Mouse (Mus musculus): ENCODE results near the gene Mfrp. TPM values are rescaled to one million over a fixed set of nuclear protein-coding genes. Genes with fewer than 3 reads are reported as not detected.

The Mfrp gene
- polyA plus RNA-seq (2012; rRNA removed) = 1.8 and 3.8 TPM in 2 replicates

- no peak for TF ChIP-seq CTCF (IDR thresholded peaks at IDR 0.05; ENCODE audit: borderline replicate concordance, extremely low read depth, insufficient read depth, insufficient read length)
- TF ChIP-seq POLR2A (IDR thresholded peaks at IDR 0.05; ENCODE audit: borderline replicate concordance, extremely low read depth, insufficient read depth, insufficient read length, poor library complexity, severe bottlenecking) = no peak
Observed at GRCm38 (mm10) chr9:44101490-44101889, at the start of gene Mfrp. Gene Mfrp, plus strand, starts transcription at chr9:44101729.

DNA sequence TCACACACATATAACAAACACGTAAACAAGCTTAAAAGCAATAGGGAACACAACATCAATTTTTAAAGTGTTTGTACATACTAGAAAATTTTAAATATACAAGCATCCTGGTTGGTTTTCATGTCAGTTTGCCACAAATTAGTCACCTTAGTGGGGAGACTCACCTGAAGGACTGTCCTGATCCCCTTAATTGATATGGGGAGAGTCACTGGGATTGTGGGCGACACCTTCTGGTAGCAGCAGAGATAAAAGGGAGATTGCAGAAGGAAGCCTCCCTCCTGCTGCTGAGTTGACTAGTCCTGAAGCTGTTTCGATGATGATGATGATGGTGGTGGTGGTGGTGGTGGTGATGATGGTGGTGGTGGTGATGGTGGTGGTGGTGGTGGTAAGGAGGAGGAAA lies 48.7 kb upstream of the Mfrp start:
- DNase-seq (ENCODE audit: low read depth) = no peak
- no peak for TF ChIP-seq CTCF (IDR thresholded peaks at IDR 0.05; ENCODE audit: borderline replicate concordance, extremely low read depth, insufficient read depth, insufficient read length)

More at GRCm38 (mm10) chr9:44101490-44101889, at the start of gene Mfrp:
- DNase-seq (ENCODE audit: low read depth) = no peak

DNA sequence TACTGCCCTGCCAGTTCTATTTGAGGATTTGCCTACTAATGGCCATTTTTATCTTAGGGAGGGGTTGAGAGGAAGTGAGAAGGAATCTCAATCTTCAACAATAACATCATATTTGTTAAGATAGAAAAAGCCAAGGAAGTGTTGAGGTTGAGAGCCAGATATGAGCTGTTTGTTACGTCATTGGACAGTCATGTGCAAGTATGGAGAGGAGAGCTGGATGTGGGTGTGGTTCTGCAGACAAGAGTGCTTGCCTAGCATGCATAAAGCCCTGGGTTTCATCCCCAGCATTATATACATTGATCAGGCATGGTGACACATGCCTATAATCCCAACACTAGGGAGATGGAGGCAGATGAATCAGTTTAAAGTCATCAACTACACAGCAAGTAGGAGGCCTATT lies 47.6 kb upstream of the Mfrp start:
- TF ChIP-seq POLR2A (IDR thresholded peaks at IDR 0.05; ENCODE audit: borderline replicate concordance, extremely low read depth, insufficient read depth, insufficient read length, poor library complexity, severe bottlenecking) = no peak
- no peak for TF ChIP-seq CTCF (IDR thresholded peaks at IDR 0.05; ENCODE audit: borderline replicate concordance, extremely low read depth, insufficient read depth, insufficient read length)
- no peak for DNase-seq (ENCODE audit: low read depth)

- TF ChIP-seq POLR2A (IDR thresholded peaks at IDR 0.05; ENCODE audit: borderline replicate concordance, extremely low read depth, insufficient read depth, insufficient read length, poor library complexity, severe bottlenecking) (no peak), CTCF (IDR thresholded peaks at IDR 0.05; ENCODE audit: borderline replicate concordance, extremely low read depth, insufficient read depth, insufficient read length) (no peak)
- DNase-seq (ENCODE audit: low read depth) = no peak
Observed at GRCm38 (mm10) chr9:44058606-44059005, 42.9 kb upstream of the Mfrp start.

GRCm38 (mm10) chr9:44065177-44065576 lies 36.4 kb upstream of the Mfrp start:
- no peak for TF ChIP-seq POLR2A (IDR thresholded peaks at IDR 0.05; ENCODE audit: borderline replicate concordance, extremely low read depth, insufficient read depth, insufficient read length, poor library complexity, severe bottlenecking)
- TF ChIP-seq CTCF (IDR thresholded peaks at IDR 0.05; ENCODE audit: borderline replicate concordance, extremely low read depth, insufficient read depth, insufficient read length) = no peak
- DNase-seq (ENCODE audit: low read depth) = no peak

- TF ChIP-seq POLR2A (IDR thresholded peaks at IDR 0.05; ENCODE audit: borderline replicate concordance, extremely low read depth, insufficient read depth, insufficient read length, poor library complexity, severe bottlenecking) = no peak
- TF ChIP-seq CTCF (IDR thresholded peaks at IDR 0.05; ENCODE audit: borderline replicate concordance, extremely low read depth, insufficient read depth, insufficient read length) = peak; percentile 77
- peak; percentile 99 for DNase-seq (ENCODE audit: low read depth)
Observed at GRCm38 (mm10) chr9:44066785-44067225, 34.7 kb upstream of the Mfrp start, which contains the start of gene Usp2. Gene Usp2, plus strand, starts transcription at chr9:44067021.

DNA sequence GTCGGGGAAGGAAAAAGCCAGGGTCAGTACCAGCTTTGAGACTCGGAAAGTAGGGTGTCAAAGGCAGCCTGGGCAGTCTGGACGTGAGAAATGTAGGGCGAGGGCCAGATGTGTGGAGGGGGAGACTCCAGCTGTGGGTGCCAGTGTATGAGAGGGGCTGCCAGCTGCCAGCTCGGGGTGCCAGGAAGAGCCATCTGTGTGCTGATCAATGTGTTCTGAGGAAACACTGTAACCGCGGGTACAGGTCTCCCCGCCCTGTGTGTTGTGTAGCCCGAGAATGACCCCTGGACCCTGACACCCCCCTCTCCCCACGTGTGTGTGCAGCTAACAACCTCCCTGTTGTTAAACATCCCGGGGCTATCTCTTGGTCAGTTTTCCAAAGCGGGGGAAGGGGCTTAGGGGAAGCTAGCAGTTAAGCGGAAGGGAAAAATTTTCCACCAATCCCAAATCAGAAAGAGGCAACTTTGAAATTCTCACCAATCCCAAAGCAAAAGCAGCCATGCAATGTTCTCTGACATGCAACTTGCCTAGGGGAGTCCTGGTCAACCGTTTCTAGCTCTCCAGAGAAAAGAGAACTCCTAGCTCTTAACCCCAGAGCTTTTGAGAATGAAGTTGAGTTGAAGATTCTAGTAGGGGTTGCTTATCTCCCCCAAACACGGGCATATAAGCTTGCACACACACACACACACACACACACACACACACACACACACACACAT lies 34.1 kb upstream of the Mfrp start:
- TF ChIP-seq POLR2A (IDR thresholded peaks at IDR 0.05; ENCODE audit: borderline replicate concordance, extremely low read depth, insufficient read depth, insufficient read length, poor library complexity, severe bottlenecking) (no peak), CTCF (IDR thresholded peaks at IDR 0.05; ENCODE audit: borderline replicate concordance, extremely low read depth, insufficient read depth, insufficient read length) (no peak)
- no peak for DNase-seq (ENCODE audit: low read depth)

DNA sequence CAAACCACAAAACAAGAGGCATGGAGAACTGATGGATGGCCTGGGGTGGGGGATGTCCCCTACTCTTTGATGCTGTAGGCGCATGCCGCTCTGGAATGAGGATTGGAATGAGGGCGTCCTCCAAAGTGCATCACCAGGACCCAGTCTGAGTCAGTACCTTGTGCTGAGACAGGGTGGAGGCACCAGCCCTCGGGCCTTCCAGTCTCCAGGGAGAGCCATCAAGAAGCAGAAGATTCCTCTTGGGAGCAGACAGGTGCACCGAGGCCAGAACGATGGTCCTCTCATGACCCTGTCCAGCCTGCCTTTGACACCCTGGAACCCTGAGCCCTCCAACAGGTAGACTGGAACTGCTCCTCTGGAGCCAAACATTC lies 33.6 kb upstream of the Mfrp start:
- no peak for TF ChIP-seq CTCF (IDR thresholded peaks at IDR 0.05; ENCODE audit: borderline replicate concordance, extremely low read depth, insufficient read depth, insufficient read length)
- no peak for TF ChIP-seq POLR2A (IDR thresholded peaks at IDR 0.05; ENCODE audit: borderline replicate concordance, extremely low read depth, insufficient read depth, insufficient read length, poor library complexity, severe bottlenecking)
- DNase-seq (ENCODE audit: low read depth) = no peak

DNA sequence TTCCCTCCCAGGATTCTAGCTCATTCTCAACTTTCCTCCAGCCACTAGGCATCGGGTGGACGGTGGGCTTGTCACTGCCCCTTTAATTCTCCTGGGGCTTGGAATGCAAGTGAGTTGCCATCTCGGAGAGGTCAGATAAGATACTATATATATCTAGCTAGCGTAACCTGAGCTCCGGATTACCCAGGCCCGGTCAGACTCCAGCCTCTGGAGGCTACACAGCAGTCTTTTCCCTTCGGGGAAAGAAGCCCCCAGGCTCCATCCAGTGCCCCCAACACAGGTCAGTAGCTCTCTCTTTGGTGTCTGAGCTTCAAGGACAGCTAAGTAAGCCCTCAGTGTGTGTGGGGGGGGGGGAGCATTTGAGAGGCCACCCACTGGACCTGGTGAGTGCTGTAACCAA lies 32.3 kb upstream of the Mfrp start:
- TF ChIP-seq POLR2A (IDR thresholded peaks at IDR 0.05; ENCODE audit: borderline replicate concordance, extremely low read depth, insufficient read depth, insufficient read length, poor library complexity, severe bottlenecking) (no peak), CTCF (IDR thresholded peaks at IDR 0.05; ENCODE audit: borderline replicate concordance, extremely low read depth, insufficient read depth, insufficient read length) (no peak)
- no peak for DNase-seq (ENCODE audit: low read depth)

DNA sequence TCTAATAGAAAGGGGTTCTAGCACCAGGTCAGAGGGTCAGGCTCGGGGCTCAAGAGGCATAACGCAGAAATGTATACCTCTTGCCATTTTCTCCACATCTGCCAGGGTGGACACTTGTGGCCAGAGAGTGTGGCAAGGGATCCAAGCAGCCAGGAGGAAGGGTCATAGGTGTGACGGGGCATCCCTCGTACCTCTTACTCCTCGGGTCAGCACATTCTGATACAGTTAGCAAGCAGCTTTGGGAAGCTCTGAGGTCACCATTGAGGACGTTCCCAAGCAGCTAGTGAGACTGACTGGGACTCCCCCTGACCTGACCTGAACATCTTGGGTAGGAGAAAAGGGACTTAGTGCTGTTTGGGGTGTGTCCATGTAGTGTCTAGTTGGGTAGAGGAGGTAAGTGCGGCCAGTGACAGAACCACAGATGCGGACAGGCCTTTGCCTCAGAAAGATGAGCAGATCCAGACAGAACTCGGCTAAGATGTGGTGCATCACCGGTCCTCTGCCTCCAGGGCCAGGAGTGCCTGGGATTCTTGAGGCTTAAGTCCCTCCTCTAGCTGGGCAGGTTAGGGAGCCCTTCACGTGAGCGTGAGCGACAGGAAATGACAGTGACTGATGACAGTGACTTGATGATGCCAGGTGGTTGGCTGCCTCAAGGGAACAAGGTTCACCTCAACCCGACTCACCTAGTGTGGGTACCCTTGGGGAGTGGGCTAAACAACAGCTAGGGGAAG lies 31.3 kb upstream of the Mfrp start:
- no peak for DNase-seq (ENCODE audit: low read depth)
- no peak for TF ChIP-seq CTCF (IDR thresholded peaks at IDR 0.05; ENCODE audit: borderline replicate concordance, extremely low read depth, insufficient read depth, insufficient read length)

- no peak for TF ChIP-seq CTCF (IDR thresholded peaks at IDR 0.05; ENCODE audit: borderline replicate concordance, extremely low read depth, insufficient read depth, insufficient read length)
- no peak for TF ChIP-seq POLR2A (IDR thresholded peaks at IDR 0.05; ENCODE audit: borderline replicate concordance, extremely low read depth, insufficient read depth, insufficient read length, poor library complexity, severe bottlenecking)
- peak; percentile 19 for DNase-seq (ENCODE audit: low read depth)
Observed at GRCm38 (mm10) chr9:44070844-44071231, 30.7 kb upstream of the Mfrp start.
